Mouse (Mus musculus) midbrain, embryonic 15.5 days (tissue): Measurements from ENCODE around the gene S1pr4. TPM values are rescaled to one million over a fixed set of nuclear protein-coding genes. Genes with fewer than 3 reads are reported as not detected.

Experiments used
- ATAC-seq: fragments of 200-750 bp; cut with Nextera tagmentation; replicated peaks from 2 replicates; pipeline ENCODE4 v1.8.0; 2017; ENCODE audit warnings: moderate TSS enrichment
- H3K27ac ChIP-seq: fragments of 300-500 bp; sonication (generic); 2 replicates; pipeline ENCODE4 v1.5.1; 2015; ENCODE audit warnings: mild to moderate bottlenecking, inconsistent platforms
- H3K27me3 ChIP-seq: fragments of 300-500 bp; sonication (generic); replicated peaks from 2 replicates; pipeline ENCODE4 v1.6.1; 2015; ENCODE audit warnings: inconsistent platforms
- H3K36me3 ChIP-seq: fragments of 300-500 bp; sonication (generic); replicated peaks from 2 replicates; pipeline ENCODE4 v1.6.1; 2015; ENCODE audit warnings: inconsistent platforms
- H3K4me1 ChIP-seq: fragments of 300-500 bp; sonication (generic); 2 replicates; pipeline ENCODE4 v1.6.1; 2015; ENCODE audit warnings: inconsistent platforms
- H3K4me2 ChIP-seq: fragments of 300-500 bp; sonication (generic); 2 replicates; pipeline ENCODE4 v1.6.1; 2015; ENCODE audit warnings: inconsistent platforms, mild to moderate bottlenecking, moderate library complexity
- H3K4me3 ChIP-seq: fragments of 300-500 bp; sonication (generic); 2 replicates; pipeline ENCODE4 v1.5.1; 2015; ENCODE audit warnings: mild to moderate bottlenecking, inconsistent platforms
- H3K9ac ChIP-seq: fragments of 300-500 bp; sonication (generic); 2 replicates; pipeline ENCODE4 v1.6.1; 2015; ENCODE audit warnings: mild to moderate bottlenecking, inconsistent platforms
- H3K9me3 ChIP-seq: fragments of 300-500 bp; sonication (generic); 2 replicates; pipeline ENCODE4 v1.6.1; 2016; ENCODE audit warnings: inconsistent platforms
- WGBS: fragments of 180-500 bp; shearing (Covaris S2); methylation state at CpG from one replicate; pipeline ENCODE4 v1.1.7; 2015; ENCODE audit warnings: mixed read lengths; 5-methylcytosine and 5-hydroxymethylcytosine counted together
- polyA plus RNA-seq: library from polyadenylated mRNA; unstranded; fragments of >200 nt; fragmentation: Nextera tagmentation; extraction: Ambion mirVana; gene quantifications from 2 replicates; pipeline ENCODE4 v1.2.1, GENCODE M21; 2015

S1pr4 gene
- 0.71 and 1.2 TPM in 2 replicates for polyA plus RNA-seq

- 88% methylated on average over 3 of the region's 3 CpGs for WGBS
- Histone ChIP-seq H3K27me3 (peaks cover 5% of the 10 kb centered on the region; the same call in 1 of the 2 replicates), H3K9ac (no peak within 1 kb of the TSS), H3K4me3 (no peak within 1 kb of the TSS), H3K36me3 (no peaks in the 10 kb centered on the region), H3K4me1 (peaks cover 20% of the 10 kb centered on the region), H3K4me2 (no peak within 1 kb of the TSS), H3K27ac (no peak within 1 kb of the TSS), H3K9me3 (no peaks in the 10 kb centered on the region)
- ATAC-seq = no peak
These were observed at the start of gene S1pr4 for GRCm38 (mm10) chr10:81500032-81500431. Gene S1pr4 (minus strand): TSS chr10:81500132.

DNA sequence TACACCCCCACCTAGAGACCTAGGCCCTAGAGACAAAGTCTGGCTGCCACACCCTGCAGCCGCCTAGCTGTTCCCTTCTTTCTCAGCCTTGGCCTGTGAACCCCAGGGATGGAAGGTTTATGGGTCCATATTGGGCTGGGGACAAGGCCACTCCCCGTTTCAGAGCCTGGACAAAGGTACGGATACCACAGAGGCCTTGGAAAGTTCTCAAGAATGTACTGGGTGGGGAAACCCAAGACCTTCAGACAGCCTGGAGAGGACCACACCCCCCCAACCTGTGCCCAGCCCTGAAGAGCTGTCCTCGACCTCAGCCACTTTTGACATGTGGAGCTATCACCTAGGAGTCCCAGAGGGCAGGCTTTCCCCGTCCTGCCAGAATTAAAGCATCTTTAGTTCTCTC is 49.0 kb upstream of the S1pr4 start:
- no peaks in the 10 kb centered on the region for H3K27me3 ChIP-seq
- no peaks in the 10 kb centered on the region for H3K9me3 ChIP-seq
- no peak for ATAC-seq
- H3K4me3 ChIP-seq = no peak overlapping the region
- no peak overlapping the region for H3K27ac ChIP-seq
- peaks cover 15% of the 10 kb centered on the region for H3K4me1 ChIP-seq
- WGBS = 78% methylated on average over 5 of the region's 5 CpGs
- no peak overlapping the region for H3K4me2 ChIP-seq
- H3K9ac ChIP-seq = no peak overlapping the region
- no peaks in the 10 kb centered on the region for H3K36me3 ChIP-seq

DNA sequence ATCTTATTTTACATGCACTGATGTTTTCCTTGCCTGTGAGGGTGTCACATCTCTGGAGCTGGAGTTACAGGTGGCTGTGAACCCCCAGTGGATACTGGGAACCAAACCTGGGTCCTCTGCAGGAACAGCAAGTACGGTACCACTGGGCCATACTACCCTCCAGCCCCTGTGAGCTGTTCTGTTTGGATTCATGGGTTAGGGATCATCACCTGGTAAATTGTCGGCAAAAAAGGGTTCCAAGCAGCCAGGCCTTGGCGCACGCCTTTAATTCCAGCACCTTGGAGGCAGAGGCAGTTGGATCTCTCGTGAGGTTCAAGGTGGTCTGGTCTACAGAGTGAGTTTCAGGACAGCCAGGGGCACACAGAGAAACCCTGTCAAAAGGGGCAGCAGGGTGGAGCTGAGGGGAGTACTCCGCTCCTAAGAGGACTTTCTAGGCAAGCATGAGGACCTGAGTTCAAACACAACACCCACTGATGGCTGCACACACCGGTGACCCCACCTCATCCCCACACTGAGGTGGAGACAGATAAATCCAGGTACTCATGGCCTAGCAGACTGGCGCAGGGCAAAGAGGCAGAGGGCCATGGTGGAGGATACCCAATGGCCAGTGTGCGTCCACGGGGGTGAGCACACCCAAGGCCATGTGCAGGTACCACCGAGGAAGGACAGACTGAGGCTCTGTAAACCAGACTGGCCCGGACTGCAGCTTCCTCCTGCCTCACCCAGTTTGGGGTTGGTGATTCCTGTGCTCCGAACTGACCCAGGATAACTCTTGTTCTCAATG is 47.0 kb upstream of the S1pr4 start:
- H3K4me3 ChIP-seq = no peak overlapping the region
- H3K4me1 ChIP-seq = peaks cover 35% of the 10 kb centered on the region
- H3K36me3 ChIP-seq = no peaks in the 10 kb centered on the region
- no peak for ATAC-seq
- no peaks in the 10 kb centered on the region for H3K9me3 ChIP-seq
- no peaks in the 10 kb centered on the region for H3K27me3 ChIP-seq
- WGBS = 89% methylated on average over 13 of the region's 13 CpGs
- H3K4me2 ChIP-seq = no peak overlapping the region
- no peak overlapping the region for H3K27ac ChIP-seq
- no peak overlapping the region for H3K9ac ChIP-seq

DNA sequence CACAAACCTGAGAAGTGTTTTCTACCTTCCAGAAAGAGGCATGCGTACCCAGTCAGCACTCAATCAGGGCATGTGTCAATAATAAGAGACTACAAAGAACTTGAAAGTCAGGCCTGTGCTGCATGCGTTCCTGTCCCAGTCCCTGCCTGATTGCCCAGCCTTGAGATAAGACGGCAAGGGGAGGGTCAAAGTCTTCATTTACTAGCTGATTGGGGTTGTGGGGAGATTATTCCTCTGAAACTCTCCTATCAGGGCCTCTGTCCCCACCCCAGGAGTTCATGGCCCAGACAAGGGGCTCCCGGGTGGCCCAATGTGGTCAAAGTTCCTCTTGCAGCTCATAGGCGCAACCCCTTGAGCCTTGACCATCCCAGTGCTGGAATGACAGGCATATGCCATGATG is 46.4 kb upstream of the S1pr4 start:
- no peaks in the 10 kb centered on the region for H3K27me3 ChIP-seq
- no peak overlapping the region for H3K27ac ChIP-seq
- no peak for ATAC-seq
- H3K4me2 ChIP-seq = no peak overlapping the region
- H3K9me3 ChIP-seq = no peaks in the 10 kb centered on the region
- H3K36me3 ChIP-seq = no peaks in the 10 kb centered on the region
- H3K4me1 ChIP-seq = peaks cover 35% of the 10 kb centered on the region
- 86% methylated on average over 5 of the region's 5 CpGs for WGBS
- no peak overlapping the region for H3K9ac ChIP-seq
- H3K4me3 ChIP-seq = no peak overlapping the region

DNA sequence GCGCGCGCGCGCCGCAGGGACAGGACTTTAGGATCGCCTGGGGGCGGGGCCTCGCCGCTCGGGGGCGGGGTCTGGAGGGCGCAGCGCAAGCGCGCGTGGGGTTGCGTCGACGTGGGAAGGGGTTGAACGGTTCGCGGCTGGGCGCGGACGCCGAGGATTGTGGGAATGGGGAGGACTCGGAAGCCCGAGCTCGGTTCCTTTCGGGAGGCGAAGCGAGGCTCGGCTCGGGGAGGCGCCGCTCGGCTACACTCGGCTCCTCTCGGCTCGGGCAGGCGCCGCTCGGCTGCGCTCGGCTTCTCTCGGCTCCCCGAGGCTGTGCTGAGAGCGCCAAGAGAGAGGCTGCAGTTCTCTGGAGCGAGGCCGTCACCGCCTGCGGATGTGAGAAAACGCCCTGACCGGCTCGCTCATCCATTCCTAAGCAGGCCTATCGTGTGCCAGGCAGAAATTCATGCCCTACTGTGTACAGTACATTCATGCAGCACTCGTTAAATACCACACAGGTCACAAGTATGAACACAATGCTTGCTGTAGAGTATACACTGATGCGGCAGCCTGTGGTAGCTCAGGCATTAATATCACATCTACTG is 45.3 kb upstream of the S1pr4 start, which contains the start of gene Gna11:
Gene Gna11, minus strand, starts transcription at position 30 of the 587 bp plus-strand sequence.
- Histone ChIP-seq H3K4me3 (peak within 1 kb of the TSS; percentile 76), H3K4me1 (peaks cover 37% of the 10 kb centered on the region), H3K9ac (peak within 1 kb of the TSS; percentile 77), H3K27ac (peak within 1 kb of the TSS; percentile 89), H3K27me3 (no peaks in the 10 kb centered on the region), H3K9me3 (no peaks in the 10 kb centered on the region), H3K4me2 (peak within 1 kb of the TSS; percentile 82), H3K36me3 (no peaks in the 10 kb centered on the region)
- peak; percentile 97 for ATAC-seq
- WGBS = under 1% methylated on average over 59 of the region's 59 CpGs

- H3K27me3 ChIP-seq = no peaks in the 10 kb centered on the region
These were observed 44.6 kb upstream of the S1pr4 start for GRCm38 (mm10) chr10:81544296-81545160.

DNA sequence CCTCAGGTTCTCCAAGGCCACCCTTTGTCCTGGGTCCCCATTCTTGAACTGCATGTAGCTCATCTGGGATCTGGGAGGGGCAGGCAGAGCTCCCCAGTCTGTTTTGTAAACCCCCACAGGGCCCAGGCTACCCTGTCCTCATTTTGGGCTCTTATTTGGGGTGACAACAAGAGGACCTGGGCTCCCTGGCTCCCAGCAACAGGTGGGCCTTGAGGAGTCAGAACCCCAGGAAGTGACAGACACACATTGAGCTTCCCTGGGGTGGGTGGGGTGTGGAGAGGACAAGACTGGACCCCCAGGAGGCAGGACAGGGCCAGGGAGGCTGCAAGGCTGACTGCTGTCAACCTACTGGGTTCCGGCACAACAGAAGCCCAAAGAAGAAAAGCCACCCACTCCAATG is 43.7 kb upstream of the S1pr4 start:
- H3K9ac ChIP-seq = peak overlapping the region; percentile 77
- no peaks in the 10 kb centered on the region for H3K9me3 ChIP-seq
- H3K4me1 ChIP-seq = peaks cover 37% of the 10 kb centered on the region
- no peak overlapping the region for H3K27ac ChIP-seq
- H3K36me3 ChIP-seq = no peaks in the 10 kb centered on the region
- no peaks in the 10 kb centered on the region for H3K27me3 ChIP-seq
- H3K4me3 ChIP-seq = peak overlapping the region; percentile 76
- H3K4me2 ChIP-seq = peak overlapping the region; percentile 82
- WGBS = 67% methylated on average over 1 of the region's 1 CpGs
- ATAC-seq = no peak

More at GRCm38 (mm10) chr10:81544296-81545160, 44.6 kb upstream of the S1pr4 start:
- no peaks in the 10 kb centered on the region for H3K9me3 ChIP-seq
- H3K4me2 ChIP-seq = peak overlapping the region; percentile 82
- peak overlapping the region; percentile 76 for H3K4me3 ChIP-seq
- H3K4me1 ChIP-seq = peaks cover 37% of the 10 kb centered on the region
- H3K36me3 ChIP-seq = no peaks in the 10 kb centered on the region
- under 1% methylated on average over 80 of the region's 93 CpGs for WGBS
- H3K27ac ChIP-seq = peak overlapping the region; percentile 89
- peak; percentile 37 for ATAC-seq
- H3K9ac ChIP-seq = peak overlapping the region; percentile 77

DNA sequence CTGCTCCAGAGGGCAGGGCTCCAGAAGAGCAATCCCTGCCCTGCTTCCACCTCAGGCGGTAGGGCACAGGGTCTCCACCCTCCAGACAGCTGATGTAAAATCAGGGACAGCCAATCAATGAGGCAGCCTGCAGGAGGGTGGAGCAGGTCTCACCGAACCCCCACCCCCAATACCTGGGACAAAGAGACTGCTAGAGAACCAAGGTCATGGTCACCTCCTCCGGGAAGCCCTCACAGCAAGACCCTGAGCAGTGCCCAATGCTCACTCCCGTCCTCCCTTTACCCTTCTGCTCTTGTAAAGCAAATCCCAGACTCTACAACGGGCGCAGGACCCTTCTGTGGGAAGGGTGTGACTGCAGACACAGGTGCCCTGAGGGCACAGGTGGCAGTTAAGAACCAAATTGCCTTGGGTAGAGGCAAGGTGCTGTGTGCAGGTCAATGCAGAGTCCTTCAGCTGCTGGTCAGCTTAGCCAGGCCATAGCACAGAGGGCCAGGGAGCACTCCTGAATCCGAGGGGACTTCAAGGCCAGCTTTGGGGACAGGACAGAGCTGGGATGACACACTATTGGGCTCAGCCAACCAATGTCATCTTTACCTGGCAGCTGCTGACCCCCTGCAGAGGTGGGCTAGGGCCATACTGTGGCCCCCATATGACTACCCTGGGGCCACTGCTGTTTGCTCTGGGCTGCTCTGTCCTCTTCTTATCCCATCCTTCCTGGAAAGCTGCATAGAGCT is 43.0 kb upstream of the S1pr4 start:
- no peak for ATAC-seq
- Histone ChIP-seq H3K36me3 (no peaks in the 10 kb centered on the region), H3K4me3 (peak overlapping the region; percentile 76), H3K27ac (no peak overlapping the region), H3K9ac (peak overlapping the region; percentile 77), H3K27me3 (no peaks in the 10 kb centered on the region), H3K9me3 (no peaks in the 10 kb centered on the region), H3K4me2 (peak overlapping the region; percentile 82), H3K4me1 (peaks cover 37% of the 10 kb centered on the region)
- 77% methylated on average over 7 of the region's 7 CpGs for WGBS

GRCm38 (mm10) chr10:81541803-81542202 is 41.9 kb upstream of the S1pr4 start:
- WGBS = 68% methylated on average over 10 of the region's 10 CpGs
- Histone ChIP-seq H3K4me1 (peaks cover 37% of the 10 kb centered on the region), H3K9me3 (no peaks in the 10 kb centered on the region), H3K4me3 (no peak overlapping the region), H3K27me3 (no peaks in the 10 kb centered on the region), H3K4me2 (0 out of 2 replicates have a peak overlapping the region, but pooled peaks have one; percentile 82), H3K9ac (no peak overlapping the region), H3K27ac (no peak overlapping the region), H3K36me3 (no peaks in the 10 kb centered on the region)
- no peak for ATAC-seq

GRCm38 (mm10) chr10:81541363-81541762 is 41.4 kb upstream of the S1pr4 start:
- no peak for ATAC-seq
- no peaks in the 10 kb centered on the region for H3K36me3 ChIP-seq
- H3K27ac ChIP-seq = no peak overlapping the region
- peaks cover 37% of the 10 kb centered on the region for H3K4me1 ChIP-seq
- H3K9ac ChIP-seq = no peak overlapping the region
- no peak overlapping the region for H3K4me2 ChIP-seq
- no peaks in the 10 kb centered on the region for H3K27me3 ChIP-seq
- H3K4me3 ChIP-seq = no peak overlapping the region
- no peaks in the 10 kb centered on the region for H3K9me3 ChIP-seq
- 90% methylated on average over 5 of the region's 5 CpGs for WGBS

DNA sequence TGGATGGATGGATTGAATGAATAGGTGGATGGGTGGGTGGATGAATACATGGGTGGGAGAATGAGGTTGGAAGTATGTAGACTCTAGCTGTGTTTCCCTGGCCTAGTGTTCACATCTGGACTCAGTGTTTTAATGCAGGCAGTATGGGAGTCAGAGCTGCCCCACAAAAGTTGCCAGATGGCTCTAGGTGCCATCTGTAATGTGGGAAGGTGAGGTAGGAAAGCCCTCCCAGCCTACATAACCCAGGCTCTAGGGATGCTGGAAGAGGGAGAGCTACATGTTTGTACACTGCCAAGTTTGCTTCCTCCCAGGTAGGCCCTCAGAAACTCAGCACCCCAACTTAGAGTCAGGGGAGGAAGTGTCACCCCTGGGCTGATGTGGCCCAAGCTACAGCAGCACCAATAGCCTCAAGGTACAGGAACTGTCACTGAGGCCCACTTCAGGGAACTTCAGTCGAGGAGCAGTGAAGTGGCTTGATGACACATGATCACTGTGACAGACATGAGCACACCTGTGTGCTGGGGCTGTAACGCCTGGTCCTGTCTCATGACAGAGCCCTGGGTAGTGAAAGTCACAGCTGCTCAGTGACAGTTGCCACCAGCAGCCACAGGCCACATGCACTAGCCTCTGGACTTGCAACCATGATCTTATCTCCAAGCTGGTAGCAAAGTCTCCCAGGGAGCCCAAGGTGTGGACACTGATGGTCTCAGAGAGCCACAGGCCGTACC is 38.6 kb upstream of the S1pr4 start:
- no peak for ATAC-seq
- Histone ChIP-seq H3K4me3 (no peak overlapping the region), H3K4me1 (peaks cover 24% of the 10 kb centered on the region), H3K27me3 (no peaks in the 10 kb centered on the region), H3K9ac (no peak overlapping the region), H3K4me2 (no peak overlapping the region), H3K9me3 (no peaks in the 10 kb centered on the region), H3K27ac (no peak overlapping the region), H3K36me3 (no peaks in the 10 kb centered on the region)
- 87% methylated on average over 3 of the region's 3 CpGs for WGBS
